Mouse (Mus musculus) gastrocnemius, adult 18-20 months (tissue): ENCODE results near the gene Fstl1. TPM values are rescaled to one million over a fixed set of nuclear protein-coding genes. Genes with fewer than 3 reads are reported as not detected.

ENCODE experiments used
- DNase-seq: peaks from one replicate; pipeline ENCODE4 v3.0.0; 2021; ENCODE audit warnings: low spot score
- long read RNA-seq, 2 experiments: library from polyadenylated mRNA; stranded (forward); transcript quantifications; one replicate each; pipeline ENCODE4 v2.0.0; 2021
- total RNA-seq, 2 experiments: library from RNA; stranded (reverse); gene quantifications; 2 replicates each; pipeline ENCODE4 v1.2.3; 2021

The Fstl1 gene
- 10 to 100 TPM; 25.3 to 36.5 TPM for total RNA-seq
- long read RNA-seq, experiment 1, transcript Fstl1-201 (11 exons, 3,789 nt): major isoform, 38 of 48 reads
- long read RNA-seq, experiment 1, partial matches to known transcripts: 10 of 48 reads
- long read RNA-seq, experiment 1, other reads (novel, unspliced or antisense): 0 of 48 reads
- long read RNA-seq, experiment 2, transcript Fstl1-201 (11 exons, 3,789 nt): major isoform, 13 of 17 reads
- long read RNA-seq, experiment 2, partial matches to known transcripts: 1 of 17 reads
- long read RNA-seq, experiment 2, other reads (novel, unspliced or antisense): 3 of 17 reads

- peak; percentile 35 for DNase-seq
Measured at GRCm38 (mm10) chr16:37776860-37777651, at the start of gene Fstl1. TSS of gene Fstl1 (plus strand) at chr16:37776873.

GRCm38 (mm10) chr16:37728674-37729073, 48.0 kb upstream of the Fstl1 start:
- DNase-seq: peak; percentile 85

GRCm38 (mm10) chr16:37729381-37730150, 47.1 kb upstream of the Fstl1 start:
- DNase-seq: no peak

GRCm38 (mm10) chr16:37730293-37730835, 46.3 kb upstream of the Fstl1 start:
- DNase-seq: peak; percentile 30

GRCm38 (mm10) chr16:37731431-37731830, 45.2 kb upstream of the Fstl1 start:
- DNase-seq: no peak

- DNase-seq: peak; percentile 72
Measured at GRCm38 (mm10) chr16:37732023-37732761, 44.5 kb upstream of the Fstl1 start.

- DNase-seq: no peak
Measured at GRCm38 (mm10) chr16:37740076-37740475, 36.6 kb upstream of the Fstl1 start.

GRCm38 (mm10) chr16:37742266-37742665, 34.4 kb upstream of the Fstl1 start:
- no peak for DNase-seq

- DNase-seq: no peak
Measured at GRCm38 (mm10) chr16:37752876-37753275, 23.8 kb upstream of the Fstl1 start.

- DNase-seq: no peak
Measured at GRCm38 (mm10) chr16:37753809-37754208, 22.9 kb upstream of the Fstl1 start.

- DNase-seq: no peak
Measured at GRCm38 (mm10) chr16:37754483-37754882, 22.2 kb upstream of the Fstl1 start.

GRCm38 (mm10) chr16:37757223-37757622, 19.4 kb upstream of the Fstl1 start:
- DNase-seq: no peak

GRCm38 (mm10) chr16:37763797-37764196, 12.9 kb upstream of the Fstl1 start:
- no peak for DNase-seq

GRCm38 (mm10) chr16:37776166-37776859, 360 bp upstream of the Fstl1 start:
- no peak for DNase-seq

GRCm38 (mm10) chr16:37777796-37778475, 1.3 kb downstream of the Fstl1 start:
- DNase-seq: peak; percentile 51

- no peak for DNase-seq
Measured at GRCm38 (mm10) chr16:37778529-37778928, 1.9 kb downstream of the Fstl1 start.

GRCm38 (mm10) chr16:37779651-37780280, 3.1 kb downstream of the Fstl1 start:
- no peak for DNase-seq

- DNase-seq: no peak
Measured at GRCm38 (mm10) chr16:37780386-37780785, 3.7 kb downstream of the Fstl1 start.

- no peak for DNase-seq
Measured at GRCm38 (mm10) chr16:37780911-37781310, 4.2 kb downstream of the Fstl1 start.
